In the genomic region with DNA sequence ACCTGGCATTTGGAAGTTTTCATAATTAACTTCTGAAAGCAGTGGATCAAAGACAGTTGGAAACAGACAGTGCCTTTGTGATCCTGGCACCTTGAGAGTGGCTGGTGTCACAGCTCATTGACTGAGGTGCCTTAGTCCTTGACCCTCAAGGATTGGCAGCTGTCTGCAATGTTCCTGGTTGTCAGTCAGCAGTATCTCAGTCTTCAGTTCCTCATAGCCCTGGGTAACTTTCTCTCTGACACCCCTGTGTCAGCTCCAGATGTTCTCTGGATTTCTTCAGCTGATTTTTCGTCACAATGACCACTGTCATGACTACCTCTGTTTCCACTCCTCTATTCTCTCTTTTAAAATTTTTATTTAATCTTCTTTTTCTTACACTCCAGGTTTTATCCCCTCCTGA, we compare ENCODE assay signal across 22 mouse cellular contexts. TPM values are rescaled to one million over a fixed set of nuclear protein-coding genes. Genes with fewer than 3 reads are reported as not detected.
DNase-seq lines count a peak whose midpoint lies in the region; ATAC-seq and TF ChIP-seq lines count a peak whose summit lies in the region.
"Had no signal": no experiment of that assay in that cellular context is flagged by ENCODE, and none has a peak within 500 bp of the region (broad histone marks: within the 10 kb centered on the region; RNA-seq: fewer than 3 reads in every experiment).

No protein-coding gene starts in this region.

- TF ChIP-seq CTCF in kidney, adult 2 months (conservative IDR thresholded peaks at IDR 0.05; ENCODE audit: insufficient read depth, insufficient read length, low read depth, low read length) = no peak

- H3K4me1 ChIP-seq in kidney, adult 2 months (ENCODE audit: control insufficient read depth, insufficient read depth, low read length) = no peaks in the 10 kb centered on the region
- no peaks in the 10 kb centered on the region for H3K4me1 ChIP-seq in hindbrain, embryonic 16.5 days (ENCODE audit: control insufficient read depth, insufficient read depth, low read depth, low read length)
- H3K4me1 ChIP-seq: embryonic facial prominence, embryonic 13.5 days; heart, embryonic 12.5 days; hindbrain, embryonic 15.5 days; liver, embryonic 13.5 days; midbrain, embryonic 13.5 days; neural tube, embryonic 13.5 days had no signal

- H3K4me3 ChIP-seq in kidney, adult 2 months (ENCODE audit: insufficient read depth, low read depth, low read length) = no peak overlapping the region
- no peak overlapping the region for H3K4me3 ChIP-seq in hindbrain, embryonic 16.5 days (ENCODE audit: low read length)
- H3K4me3 ChIP-seq: embryonic facial prominence, embryonic 13.5 days; heart, embryonic 12.5 days; hindbrain, embryonic 15.5 days; layer of hippocampus, adult 2 months; liver, embryonic 13.5 days; midbrain, embryonic 13.5 days; neural tube, embryonic 13.5 days had no signal

- H3K4me2 ChIP-seq in hindbrain, embryonic 16.5 days (ENCODE audit: low read length) = no peak overlapping the region
- H3K4me2 ChIP-seq: embryonic facial prominence, embryonic 13.5 days; heart, embryonic 12.5 days; hindbrain, embryonic 15.5 days; liver, embryonic 13.5 days; midbrain, embryonic 13.5 days; neural tube, embryonic 13.5 days had no signal

- no peaks in the 10 kb centered on the region for H3K27me3 ChIP-seq in kidney, adult 2 months (replicated peaks; ENCODE audit: control insufficient read depth, insufficient read depth, low read length)
- no peaks in the 10 kb centered on the region for H3K27me3 ChIP-seq in hindbrain, embryonic 16.5 days (replicated peaks; ENCODE audit: control insufficient read depth, insufficient read depth, low read length)
- H3K27me3 ChIP-seq: embryonic facial prominence, embryonic 13.5 days; heart, embryonic 12.5 days; hindbrain, embryonic 15.5 days; liver, embryonic 13.5 days; midbrain, embryonic 13.5 days; neural tube, embryonic 13.5 days had no signal

- peak; percentile 25 for DNase-seq in kidney, adult 2 months
- no peak for DNase-seq in kidney, postnatal 4 days
- DNase-seq in lung, postnatal 36 days = peak; percentile 7
- no peak for DNase-seq in lung, postnatal 14 days
- no peak for DNase-seq in urinary bladder, postnatal 25 days (ENCODE audit: low spot score)
- DNase-seq: B cell, adult 2 months; cerebellum, postnatal 10 days; left cerebral cortex, postnatal 4 days; liver, embryonic 13.5 days; right cerebral cortex, adult 18-20 months; thymus, postnatal 36 days had no signal

- no peak for TF ChIP-seq POLR2A in kidney, adult 2 months (IDR thresholded peaks at IDR 0.05; ENCODE audit: low read depth, low read length)

- no peak overlapping the region for H3K27ac ChIP-seq in kidney, adult 2 months (ENCODE audit: insufficient read depth, low read depth, low read length)
- H3K27ac ChIP-seq in hindbrain, embryonic 16.5 days (ENCODE audit: low read depth, low read length) = no peak overlapping the region
- H3K27ac ChIP-seq: embryonic facial prominence, embryonic 13.5 days; hindbrain, embryonic 15.5 days; kidney, postnatal 0 days; layer of hippocampus, adult 2 months; liver, embryonic 13.5 days; midbrain, embryonic 13.5 days; neural tube, embryonic 13.5 days had no signal

- no peaks in the 10 kb centered on the region for H3K36me3 ChIP-seq in kidney, adult 2 months (ENCODE audit: control insufficient read depth, insufficient read depth, low read length)
- H3K36me3 ChIP-seq in hindbrain, embryonic 16.5 days (ENCODE audit: control insufficient read depth, insufficient read depth, low read length) = no peaks in the 10 kb centered on the region
- H3K36me3 ChIP-seq: embryonic facial prominence, embryonic 13.5 days; heart, embryonic 12.5 days; hindbrain, embryonic 15.5 days; liver, embryonic 13.5 days; midbrain, embryonic 13.5 days; neural tube, embryonic 13.5 days had no signal

- peak; percentile 62 for ATAC-seq in megakaryocyte progenitor cell, adult 5-6 weeks (replicated peaks; ENCODE audit: poor library complexity)
- no peak for ATAC-seq in hindbrain, embryonic 16.5 days
- ATAC-seq: forebrain, embryonic 14.5 days; intestine, embryonic 16.5 days; midbrain, embryonic 13.5 days had no signal

- 79% methylated on average over 1 of the region's 1 CpGs for WGBS in kidney, adult 2 months
- WGBS in hindbrain, embryonic 16.5 days = 82% methylated on average over 1 of the region's 1 CpGs

- no peak overlapping the region for H3K9ac ChIP-seq in hindbrain, embryonic 16.5 days (ENCODE audit: low read depth, low read length)
- H3K9ac ChIP-seq: embryonic facial prominence, embryonic 13.5 days; heart, embryonic 12.5 days; hindbrain, embryonic 15.5 days; liver, embryonic 13.5 days; midbrain, embryonic 13.5 days; neural tube, embryonic 13.5 days had no signal

- H3K9me3 ChIP-seq in hindbrain, embryonic 16.5 days (ENCODE audit: control insufficient read depth, low read length) = no peaks in the 10 kb centered on the region
- H3K9me3 ChIP-seq: embryonic facial prominence, embryonic 13.5 days; heart, embryonic 12.5 days; hindbrain, embryonic 15.5 days; liver, embryonic 13.5 days; midbrain, embryonic 13.5 days; neural tube, embryonic 13.5 days had no signal

RNA-seq across cellular contexts. Expression of a gene that starts 0.7 kb away (rescaled TPM):
- polyA plus RNA-seq in kidney, adult 2 months (2012; rRNA removed) = 2.7 and 3.6 TPM in 2 replicates
- total RNA-seq in megakaryocyte progenitor cell, adult 5-6 weeks (2015) = 1.4 and 1.9 TPM in 2 replicates
- 0.33 and 0.88 TPM in 2 replicates for total RNA-seq in megakaryocyte progenitor cell, adult 5-6 weeks (2017)
- polyA plus RNA-seq in hindbrain, embryonic 16.5 days (2015; fragmentation: Nextera tagmentation; extraction: Ambion mirVana) = 0.34 and 0.66 TPM in 2 replicates

RNA-seq across cellular contexts. Expression of a gene that starts 24.5 kb away (rescaled TPM):
- polyA plus RNA-seq in kidney, adult 2 months (2012; rRNA removed) = 0.75 and 1.0 TPM in 2 replicates
- 3.6 and 4.1 TPM in 2 replicates for total RNA-seq in megakaryocyte progenitor cell, adult 5-6 weeks (2015)
- total RNA-seq in megakaryocyte progenitor cell, adult 5-6 weeks (2017) = 4.2 and 4.9 TPM in 2 replicates
- polyA plus RNA-seq in hindbrain, embryonic 16.5 days (2015; fragmentation: Nextera tagmentation; extraction: Ambion mirVana) = 0.45 and 0.57 TPM in 2 replicates

Comparison
In these comparisons a context has a peak if more than half of its experiments do, and no peak if none do; other contexts are left out.
1. DNase-seq: peak in kidney, adult 2 months (single experiment) and lung, postnatal 36 days (single experiment); none in kidney, postnatal 4 days (0 of 2), lung, postnatal 14 days (single experiment) and urinary bladder, postnatal 25 days (single experiment).